Mouse (Mus musculus): ENCODE results near the gene Sh3pxd2a.

GRCm38 (mm10) chr19:47410301-47410700, 53.9 kb downstream of the Sh3pxd2a start:
- no peak for TF ChIP-seq CTCF (conservative IDR thresholded peaks at IDR 0.05 in 1 of 2, IDR thresholded peaks at IDR 0.05 in 1 of 2; ENCODE audit: low read depth in 2 of 2, low read length in 2 of 2)
- TF ChIP-seq MEF2A (IDR thresholded peaks at IDR 0.05; ENCODE audit: borderline replicate concordance, low read depth, low read length) = no peak
- no peak for TF ChIP-seq POLR2AphosphoS2 (IDR thresholded peaks at IDR 0.05; ENCODE audit: low read depth, low read length)
- no peak for TF ChIP-seq MAZ (IDR thresholded peaks at IDR 0.05; ENCODE audit: low read depth, low read length)
- TF ChIP-seq CHD2 (IDR thresholded peaks at IDR 0.05; ENCODE audit: low read length) = no peak
- no peak for TF ChIP-seq ZC3H11A (IDR thresholded peaks at IDR 0.05; ENCODE audit: low read depth, low read length)
- TF ChIP-seq ZKSCAN1 (IDR thresholded peaks at IDR 0.05; ENCODE audit: borderline replicate concordance, low read depth, low read length) = no peak
- no peak for TF ChIP-seq POLR2A (IDR thresholded peaks at IDR 0.05; ENCODE audit: low read depth, low read length)
- no peak for TF ChIP-seq TBP (conservative IDR thresholded peaks at IDR 0.05; ENCODE audit: low read depth, low read length)
- TF ChIP-seq EP300 (IDR thresholded peaks at IDR 0.05; ENCODE audit: low read length) = no peak
- TF ChIP-seq MXI1 (IDR thresholded peaks at IDR 0.05; ENCODE audit: low read depth, low read length) = no peak
- TF ChIP-seq ZMIZ1 (IDR thresholded peaks at IDR 0.05; ENCODE audit: low read depth, low read length) = no peak

Measured in CH12.LX (cell line).